Mouse (Mus musculus): ENCODE measurements around the gene Has1. TPM values are rescaled to one million over a fixed set of nuclear protein-coding genes. Genes with fewer than 3 reads are reported as not detected.

Has1 gene
- total RNA-seq (2022), result under 1 TPM in 3 of 4 experiments, not detected in 1; 0.12 to 0.18 (median 0.13) TPM

DNA sequence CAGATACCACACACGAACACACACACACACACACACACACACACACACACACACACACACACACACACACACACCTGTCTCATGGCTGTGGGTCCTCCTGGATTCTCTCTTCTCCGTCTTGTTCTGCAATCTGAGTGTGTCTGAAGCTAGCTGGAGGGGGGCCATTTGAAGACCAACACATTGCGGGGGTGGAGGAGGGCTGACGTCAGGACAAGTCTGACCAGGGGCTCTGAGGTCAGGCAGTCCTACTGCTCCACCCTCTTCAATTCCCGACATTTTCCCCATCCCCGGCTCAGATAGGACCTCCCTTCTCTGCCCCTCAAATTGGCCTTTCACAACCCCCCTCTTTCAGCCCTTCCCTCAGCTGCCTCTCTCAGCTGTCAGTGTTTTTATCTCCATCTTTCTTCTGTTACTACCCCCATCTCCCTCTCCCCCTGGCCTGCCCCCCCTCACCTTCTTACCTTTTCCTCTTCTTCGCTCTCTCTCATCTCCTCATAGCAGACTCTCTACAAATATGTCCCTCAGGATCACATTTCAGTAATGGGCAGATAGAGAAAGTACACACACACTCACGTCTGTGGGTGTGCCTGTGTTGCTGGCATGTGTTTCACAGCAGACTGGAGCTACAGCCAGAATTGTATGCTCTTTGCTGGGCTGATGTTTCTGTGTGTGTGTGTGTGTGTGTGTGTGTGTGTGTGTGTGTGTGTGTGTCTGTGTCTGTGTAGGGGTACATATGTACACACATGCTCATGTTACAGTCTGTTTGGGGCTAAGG, at the start of gene Has1:
Has1 (minus strand) TSS at position 142 of the 775 bp plus-strand sequence.
- no peak for DNase-seq (ENCODE audit: low spot score in 2 of 2)

DNA sequence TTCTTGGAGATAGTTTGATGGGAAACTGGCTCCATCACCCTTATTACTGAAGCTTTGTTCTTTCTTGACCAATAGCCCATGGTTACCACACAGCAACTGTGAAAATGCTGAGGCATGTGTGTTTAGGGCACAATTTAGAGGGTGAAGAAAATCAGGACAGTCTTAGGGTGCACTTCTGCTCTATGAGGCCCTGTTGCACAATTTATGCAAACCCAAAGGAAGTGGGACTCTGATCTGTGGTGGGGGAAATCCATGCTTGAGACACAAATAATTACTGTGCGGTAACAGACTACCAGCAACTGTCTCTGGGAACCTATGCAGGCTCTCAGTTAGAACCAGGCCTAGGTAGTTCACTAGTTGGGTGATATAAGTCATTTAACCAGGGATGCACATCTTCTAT, 45.8 kb upstream of the Has1 start:
- no peak for DNase-seq (ENCODE audit: low spot score in 2 of 2)

DNA sequence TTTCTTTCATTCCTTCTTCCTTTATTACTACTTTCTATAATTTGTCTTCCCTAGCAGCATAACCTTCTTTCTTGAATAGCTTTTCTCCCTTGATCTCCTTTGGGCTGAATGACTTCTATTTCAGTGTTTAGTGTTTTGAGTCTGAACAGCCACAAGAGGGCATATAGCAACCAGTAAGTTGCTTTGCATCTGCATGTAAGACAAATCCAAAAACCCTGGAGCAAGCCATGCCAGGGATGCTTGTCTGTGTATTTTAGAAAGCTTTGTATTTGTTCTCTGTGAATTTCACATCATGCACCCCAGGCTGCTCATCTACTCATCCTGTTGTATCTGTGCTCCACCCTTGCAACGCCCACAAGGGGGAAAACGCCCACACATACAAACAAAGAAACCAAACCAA, 44.3 kb upstream of the Has1 start:
- no peak for DNase-seq (ENCODE audit: low spot score in 2 of 2)

DNA sequence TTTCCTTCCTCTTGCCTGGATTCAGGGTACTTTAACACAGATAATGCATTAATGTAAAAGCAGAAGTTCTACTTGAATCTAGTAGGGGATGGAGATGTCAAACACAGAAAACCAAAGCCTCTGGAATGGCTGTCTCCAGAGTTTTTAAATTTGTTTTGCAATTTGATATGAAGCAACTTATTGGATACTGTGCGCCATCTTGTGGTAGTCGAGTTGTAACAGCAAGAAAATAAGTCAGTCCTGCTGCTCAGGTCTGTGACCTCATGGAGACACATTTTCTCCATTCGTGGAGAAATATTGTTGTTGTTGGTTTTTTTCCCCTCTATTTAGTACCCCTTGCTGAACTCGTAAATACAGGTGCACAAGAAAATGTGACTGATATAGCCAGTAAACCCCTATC, 41.0 kb upstream of the Has1 start:
- no peak for DNase-seq (ENCODE audit: low spot score in 2 of 2)

DNA sequence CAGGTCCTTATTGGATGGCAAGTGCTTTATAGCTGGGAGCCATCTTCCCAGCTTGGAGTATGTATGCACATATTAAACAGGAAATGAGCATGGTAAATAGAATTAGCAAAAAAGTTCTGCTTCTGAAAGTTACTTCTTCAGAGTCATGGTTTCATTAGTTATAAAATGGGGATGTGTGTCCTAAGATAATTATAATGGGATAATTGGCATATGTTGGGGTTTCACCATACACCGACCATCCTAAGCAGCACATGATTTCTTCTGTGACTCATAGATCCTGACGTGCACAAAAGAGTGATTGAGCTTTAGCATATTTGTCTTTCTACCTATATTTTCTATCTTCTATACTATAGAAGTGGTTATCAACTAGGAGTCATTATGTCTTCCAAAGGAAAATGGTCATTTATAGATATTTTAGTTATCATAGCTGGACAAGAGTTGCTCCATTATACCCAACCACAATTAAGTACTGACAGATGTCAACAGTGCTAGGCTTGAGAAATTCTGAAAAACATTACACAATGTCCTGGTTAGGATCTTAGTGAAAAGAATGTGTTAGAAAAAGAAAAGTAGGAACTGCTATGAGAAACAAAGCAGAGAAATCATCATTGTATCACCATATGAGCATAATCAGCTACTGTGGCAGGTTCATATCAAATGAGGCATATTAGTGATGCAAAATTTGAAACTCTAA, 34.9 kb upstream of the Has1 start:
- no peak for DNase-seq (ENCODE audit: low spot score in 2 of 2)

DNA sequence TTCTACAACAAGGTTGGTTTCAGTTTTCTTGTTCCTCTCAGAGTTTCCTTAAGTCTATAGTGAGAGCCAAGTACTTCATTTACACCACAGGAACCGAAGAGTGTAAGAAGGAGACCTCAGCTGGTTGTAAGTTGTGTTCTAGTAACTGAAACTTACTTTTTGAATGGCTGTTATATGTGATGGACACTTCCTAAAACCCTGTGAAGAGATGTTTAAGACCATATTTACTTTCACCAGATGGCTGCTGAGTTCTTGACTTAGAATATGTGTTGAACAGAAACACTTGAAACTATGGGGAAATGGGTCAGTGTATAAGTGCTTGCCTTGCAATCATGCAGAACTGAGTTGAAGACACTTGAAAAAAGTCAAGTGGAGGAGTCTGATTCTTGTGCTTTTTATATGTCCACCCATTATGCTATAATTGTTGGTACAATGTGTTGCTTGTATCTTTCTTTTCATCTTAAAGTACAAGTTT, 32.8 kb upstream of the Has1 start, which contains the start of the genes Fpr2 and Fpr3:
Fpr2 (plus strand) TSS at position 51 of the 475 bp plus-strand sequence.
Fpr3 (plus strand) TSS at position 79 of the 475 bp plus-strand sequence.
- no peak for DNase-seq (ENCODE audit: low spot score in 2 of 2)

DNA sequence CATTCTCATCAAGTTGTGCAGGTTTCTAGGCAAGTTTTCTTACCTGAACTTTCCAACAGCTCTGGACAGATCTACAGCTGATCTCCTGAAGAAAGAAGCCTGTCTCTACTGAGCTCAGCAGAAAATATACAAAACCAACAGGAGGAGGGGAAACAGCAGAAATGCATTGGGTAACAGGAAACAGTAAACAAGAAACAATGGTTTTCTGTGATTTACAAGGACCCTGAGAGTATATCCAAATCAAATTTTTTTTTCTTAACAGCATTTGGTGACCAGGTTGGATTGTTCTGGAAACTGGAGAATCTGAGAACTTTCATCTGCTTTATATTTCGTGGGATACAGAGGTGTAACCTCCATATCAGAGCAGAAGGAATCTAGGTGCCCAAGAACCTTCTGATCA, 28.8 kb upstream of the Has1 start, which contains the start of gene Fpr1:
Fpr1 (minus strand) TSS at position 101 of the 400 bp plus-strand sequence.
- DNase-seq (ENCODE audit: low spot score in 2 of 2), result no peak

DNA sequence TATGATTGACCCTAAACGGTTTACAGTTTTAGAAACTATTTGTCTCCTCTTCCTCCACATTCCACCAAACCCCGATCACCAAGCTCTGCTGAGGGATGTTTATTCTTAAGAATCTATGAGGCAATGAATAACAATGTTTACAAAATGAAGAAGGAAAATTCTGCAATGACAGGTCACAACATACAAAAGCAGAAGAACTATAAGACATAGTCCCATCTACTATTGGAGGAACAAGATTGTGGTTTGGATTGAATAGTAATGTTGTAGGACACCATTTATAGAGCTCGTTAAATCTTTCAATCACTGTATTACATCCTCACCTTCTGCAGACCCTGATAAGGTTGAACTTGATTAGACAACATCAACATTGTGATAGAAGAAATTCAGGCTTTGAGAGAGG, 27.7 kb upstream of the Has1 start:
- DNase-seq (ENCODE audit: low spot score in 2 of 2), result no peak

DNA sequence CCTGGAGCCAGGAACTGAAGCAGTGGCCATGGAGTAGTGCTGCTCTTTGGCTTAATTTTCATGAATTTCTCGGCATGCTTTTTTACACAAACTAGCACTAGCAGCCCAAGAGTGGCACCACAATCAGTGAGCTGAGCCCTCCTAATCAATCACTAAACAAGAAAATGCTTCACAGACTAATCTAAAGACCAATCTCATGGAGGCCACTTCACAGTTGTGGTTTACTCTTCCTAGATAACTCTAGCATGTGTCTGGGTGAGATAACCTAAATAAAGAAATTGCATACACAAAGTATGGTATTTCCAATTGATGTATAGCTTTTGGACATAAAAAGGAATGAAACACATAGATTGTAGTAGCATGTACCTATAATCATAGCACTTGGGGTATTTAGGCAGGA, 24.3 kb upstream of the Has1 start:
- no peak for DNase-seq (ENCODE audit: low spot score in 2 of 2)

DNA sequence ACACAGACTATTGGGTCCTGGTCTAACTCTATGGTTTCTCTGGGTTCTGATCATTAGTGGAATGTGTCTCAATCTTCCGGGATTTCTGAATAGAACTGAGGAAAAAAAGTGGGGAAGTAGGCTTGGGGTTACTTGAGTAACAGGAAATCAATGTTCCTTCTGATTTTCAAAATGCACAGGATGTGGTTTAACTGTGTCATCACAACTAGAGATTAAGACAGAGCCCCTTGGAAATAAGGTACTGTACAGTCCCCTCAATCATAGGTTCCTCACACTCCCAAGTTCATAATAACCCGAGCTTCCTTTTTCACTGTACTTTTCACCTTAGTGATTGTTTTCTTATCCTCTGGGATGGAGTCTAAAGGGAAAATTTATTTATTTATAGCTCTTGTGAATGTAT, 16.7 kb upstream of the Has1 start:
- no peak for DNase-seq (ENCODE audit: low spot score in 2 of 2)

DNA sequence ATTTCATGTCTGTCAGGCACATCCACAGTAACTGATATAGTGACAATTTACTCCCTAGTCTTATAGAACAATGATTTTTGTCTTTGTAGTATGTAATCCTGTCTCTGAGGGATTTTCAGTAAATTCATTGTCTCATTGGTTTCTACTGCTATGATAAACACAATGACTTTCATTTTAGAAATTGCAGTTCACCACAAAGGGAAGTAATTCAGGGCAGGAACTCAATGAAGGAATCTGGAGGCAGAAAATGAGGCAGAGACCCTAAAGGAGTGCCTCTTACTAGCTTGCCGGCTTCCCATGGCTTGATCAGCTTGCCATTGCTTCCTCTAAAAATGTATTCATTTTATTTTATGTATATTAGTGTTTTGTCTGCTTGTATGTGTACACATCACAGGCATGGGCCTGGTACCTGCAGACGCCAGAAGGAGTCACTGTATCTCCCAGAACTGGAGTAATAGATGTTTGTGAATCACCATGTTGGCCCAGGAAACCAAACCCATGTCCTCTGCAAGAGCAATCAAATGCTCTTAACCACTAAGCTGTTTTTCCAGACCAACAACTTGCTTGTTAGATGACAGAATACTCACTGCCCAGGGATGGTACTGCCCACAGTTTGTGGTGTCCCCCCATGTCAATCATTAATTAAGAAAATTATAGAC, 16.0 kb upstream of the Has1 start:
- no peak for DNase-seq (ENCODE audit: low spot score in 2 of 2)

DNA sequence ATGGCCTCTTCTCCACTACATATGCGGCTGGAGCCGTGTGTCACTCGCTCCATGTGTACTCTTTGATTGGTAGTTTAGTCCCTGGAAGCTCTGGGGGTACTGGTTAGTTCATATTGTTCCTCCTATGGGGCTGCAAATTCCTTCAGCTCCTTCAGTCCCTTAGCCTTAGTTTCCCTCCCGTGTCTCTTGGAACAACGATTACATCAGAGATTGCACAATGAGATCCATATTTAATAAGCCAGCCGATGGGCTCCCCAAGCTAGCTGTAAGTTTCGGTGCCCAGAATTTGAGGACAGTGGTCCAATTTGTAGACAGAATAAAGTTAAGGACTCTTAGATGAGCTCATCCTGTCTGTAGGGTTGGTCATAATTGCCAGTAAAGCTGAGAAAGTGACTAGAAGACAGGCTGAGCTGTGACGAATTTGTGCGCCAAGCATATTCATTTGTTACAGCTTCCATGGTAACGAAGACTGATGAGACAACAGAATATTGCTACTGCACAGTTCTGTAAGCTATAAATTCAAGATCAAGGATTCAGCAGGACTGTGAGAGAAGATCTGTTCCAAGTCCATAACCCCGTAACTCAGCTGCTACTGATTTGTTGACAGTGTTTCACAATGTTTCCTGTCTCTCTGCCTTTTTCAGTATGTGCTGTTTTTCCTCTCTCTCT, 11.9 kb upstream of the Has1 start:
- DNase-seq (ENCODE audit: low spot score in 2 of 2), result no peak

DNA sequence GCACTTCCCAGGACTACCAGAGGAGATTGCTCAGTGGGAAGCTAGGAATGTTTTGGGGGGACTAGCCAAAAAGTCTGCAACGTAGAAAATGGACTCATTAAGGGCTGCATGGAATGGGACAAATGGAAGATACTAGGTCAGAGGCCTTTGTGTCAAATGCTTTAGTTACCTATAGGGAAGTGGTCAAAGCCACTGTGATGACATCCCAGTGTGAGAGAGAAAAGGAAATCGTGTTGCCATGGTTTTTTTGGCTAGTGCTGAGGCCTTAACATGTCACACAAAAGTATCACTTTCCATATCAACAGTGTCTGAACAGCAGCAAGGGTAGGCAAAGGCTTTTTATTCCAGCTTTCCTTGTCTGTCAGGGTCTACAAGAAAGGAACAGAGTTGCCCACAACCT, 10.2 kb upstream of the Has1 start:
- no peak for DNase-seq (ENCODE audit: low spot score in 2 of 2)

DNA sequence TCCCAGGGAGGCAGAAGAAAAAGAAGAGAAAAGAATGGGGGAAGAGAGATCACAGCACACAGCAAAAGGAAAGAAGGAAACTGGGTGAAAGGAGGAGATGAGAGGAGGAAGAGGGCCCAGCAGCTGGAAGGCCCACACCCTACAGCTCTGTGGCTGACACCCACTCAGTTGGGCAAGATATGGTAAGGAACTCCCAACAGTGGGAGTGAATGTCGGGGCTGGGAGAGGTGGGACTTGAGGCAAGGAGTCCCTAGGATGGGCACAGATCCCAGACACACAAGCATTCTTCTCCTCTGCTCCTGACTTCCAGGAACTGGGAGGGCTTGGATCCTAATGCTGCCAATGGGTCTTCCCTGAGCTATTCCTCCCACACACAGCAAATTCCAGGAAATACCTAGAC, 7.4 kb upstream of the Has1 start:
- DNase-seq (ENCODE audit: low spot score in 2 of 2), result peak in 1 of 2 experiments; percentile 14

DNA sequence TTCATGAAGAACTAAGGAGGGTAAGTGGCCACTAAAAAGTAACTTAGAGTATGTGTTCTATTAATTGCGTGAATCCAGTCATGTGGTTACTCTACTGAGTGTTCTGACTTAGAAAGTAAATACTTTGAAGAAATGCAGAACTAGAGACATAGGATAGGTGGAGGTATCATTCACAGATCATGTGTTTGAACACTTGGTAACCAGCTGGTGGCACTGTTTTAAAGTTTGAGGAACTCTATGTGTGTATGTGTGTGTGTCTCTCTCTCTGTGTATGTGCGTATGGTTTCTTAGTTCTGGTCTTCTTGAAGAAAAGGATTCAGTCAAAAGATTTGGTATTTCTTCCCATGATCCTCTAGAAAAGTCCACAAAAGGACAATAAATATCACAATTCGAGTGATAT, 5.1 kb upstream of the Has1 start:
- DNase-seq (ENCODE audit: low spot score in 2 of 2), result no peak

DNA sequence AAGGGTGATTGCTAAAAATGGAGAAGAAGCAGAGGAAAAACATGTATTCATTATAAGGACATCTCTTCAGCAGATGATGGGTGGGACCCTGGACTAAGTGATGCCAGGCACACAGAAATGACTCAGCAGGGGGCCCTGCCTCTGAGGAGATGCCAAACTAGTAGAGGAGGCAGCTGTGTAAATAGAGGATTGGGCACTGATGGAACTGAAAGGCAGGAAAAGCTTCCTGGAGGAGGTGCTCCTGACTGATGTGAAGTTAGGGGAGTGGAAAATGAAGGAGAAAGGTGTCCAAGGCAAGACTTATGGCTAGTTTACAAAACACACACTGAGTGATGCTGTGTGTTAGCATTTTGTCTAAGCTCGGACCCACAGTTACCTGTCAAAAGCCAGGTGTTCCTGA, 2.4 kb upstream of the Has1 start:
- no peak for DNase-seq (ENCODE audit: low spot score in 2 of 2)

DNA sequence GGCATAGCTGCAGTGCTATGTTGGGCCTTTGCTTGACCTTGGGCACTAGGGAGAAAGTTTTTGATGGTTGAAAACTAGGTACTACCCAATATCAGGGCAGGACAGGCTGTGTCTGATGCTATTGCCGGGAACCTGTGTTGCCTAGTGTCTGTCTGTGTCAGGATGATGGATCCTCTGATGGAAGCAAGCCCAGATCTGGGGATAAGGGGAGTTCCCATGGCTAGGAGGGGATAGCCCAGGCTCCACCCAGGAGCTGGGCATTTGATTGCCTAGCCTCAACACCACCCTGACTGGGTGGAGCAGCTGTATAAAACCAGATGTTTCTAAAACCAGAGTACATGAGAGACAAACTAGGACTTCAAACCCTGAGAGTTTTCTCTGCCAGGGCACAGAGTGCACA, 1.6 kb upstream of the Has1 start:
- no peak for DNase-seq (ENCODE audit: low spot score in 2 of 2)

DNA sequence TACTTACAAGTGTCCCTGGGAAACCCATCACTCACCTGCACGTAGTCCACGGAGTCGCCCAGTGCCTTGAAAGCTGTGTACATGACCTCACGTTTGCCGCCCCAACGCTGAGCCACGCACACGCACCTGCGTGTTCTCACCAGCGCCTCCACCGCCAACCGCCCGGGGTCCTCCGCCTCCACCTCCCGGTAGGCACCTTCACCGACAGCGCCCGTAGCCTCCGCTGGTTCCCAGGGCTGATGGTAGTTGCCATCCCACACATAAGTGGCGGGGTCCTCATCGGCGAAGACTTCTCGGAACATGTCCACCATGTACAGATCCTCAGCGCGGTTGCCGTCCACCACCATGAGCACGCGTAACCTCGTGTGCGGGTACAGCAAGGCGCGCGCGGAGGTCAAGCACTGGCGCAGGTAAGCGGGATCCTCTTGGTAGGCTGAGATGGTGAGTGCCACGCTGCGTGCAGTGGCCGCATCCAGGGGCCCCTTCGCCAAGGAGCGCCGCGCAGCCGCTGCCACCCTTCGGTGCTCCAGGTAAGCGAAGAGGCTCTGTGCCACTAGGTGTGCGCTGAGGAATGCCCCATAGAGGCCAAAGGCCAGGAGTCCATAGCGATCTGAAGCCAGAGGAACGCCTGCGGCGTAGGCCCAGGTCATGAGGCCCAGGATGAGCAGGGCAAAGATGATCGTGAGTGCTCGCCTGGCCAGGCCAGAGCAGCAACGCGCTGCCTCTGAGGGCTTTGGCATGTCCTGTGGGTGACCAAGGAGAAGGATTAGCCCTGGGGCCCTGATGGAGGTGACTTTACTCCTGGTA, 4.9 kb downstream of the Has1 start:
- no peak for DNase-seq (ENCODE audit: low spot score in 2 of 2)

DNA sequence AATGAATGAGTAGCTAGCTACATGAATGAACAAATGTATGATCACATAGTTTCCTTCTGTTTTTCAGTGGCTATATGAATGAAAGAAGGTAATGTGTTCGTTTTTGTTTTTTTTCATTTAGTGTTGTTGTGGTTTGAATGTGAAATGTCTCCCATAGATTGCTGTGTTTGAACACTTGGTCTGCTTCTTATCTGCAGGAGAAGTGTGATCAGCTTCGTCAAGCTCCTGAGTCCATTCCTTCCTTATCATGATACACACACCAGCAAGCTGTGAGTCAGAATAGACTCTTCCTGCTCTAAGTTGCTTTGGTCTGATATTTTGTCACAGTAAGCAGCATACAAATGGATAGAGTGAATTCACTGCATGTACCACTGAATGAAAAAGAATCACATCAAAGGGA, 6.0 kb downstream of the Has1 start:
- no peak for DNase-seq (ENCODE audit: low spot score in 2 of 2)

DNA sequence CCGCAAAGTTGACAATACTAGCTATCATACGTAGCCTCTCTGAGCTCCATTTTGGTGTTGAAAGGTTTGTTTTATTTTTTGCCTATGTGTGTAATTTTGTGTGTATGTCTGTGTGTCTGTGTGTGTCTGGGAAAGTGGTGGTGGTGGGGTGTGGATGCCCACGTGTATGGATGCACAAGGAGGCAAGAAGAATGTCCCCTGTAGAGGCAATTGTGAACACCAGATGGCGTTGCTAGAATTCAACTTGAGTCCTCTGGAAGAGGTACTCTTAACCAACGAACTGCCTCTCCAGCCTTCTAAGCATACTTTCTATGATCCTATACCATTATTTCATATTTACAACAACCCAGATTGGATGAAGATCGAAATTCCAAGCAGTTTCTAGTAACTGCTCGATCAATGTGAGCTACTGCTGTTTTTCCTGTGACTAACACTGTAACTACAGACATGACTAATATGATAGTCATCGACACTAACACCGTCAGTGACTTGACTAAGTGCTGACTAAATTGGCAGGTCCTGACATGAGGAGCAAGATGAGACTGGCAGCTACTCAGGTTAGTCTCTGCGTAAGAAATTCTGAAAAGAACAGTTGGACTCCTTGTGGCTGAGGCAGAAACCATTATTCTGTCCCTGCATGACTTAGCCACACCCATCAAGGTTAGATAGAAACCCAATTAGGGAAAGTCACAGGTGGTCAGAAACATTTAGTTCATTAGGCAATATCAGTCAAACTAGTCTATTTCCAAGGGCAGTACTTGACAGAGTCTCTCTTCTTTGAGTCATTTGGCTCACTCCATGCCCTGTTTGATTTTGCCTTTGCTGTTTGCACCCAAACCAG, 9.6 kb downstream of the Has1 start:
- DNase-seq (ENCODE audit: low spot score in 2 of 2), result no peak

Measured in gastrocnemius, adult 8-10 months (tissue).